Mouse (Mus musculus) neutrophil, adult 5-6 weeks (primary cell): ENCODE data around the gene Lipn. TPM values are rescaled to one million over a fixed set of nuclear protein-coding genes. Genes with fewer than 3 reads are reported as not detected.

Source experiments
- ATAC-seq: fragments of 151-379, 151-347 bp; 2 replicates; pipeline ENCODE4 v1.8.0; 2017; ENCODE audit warnings: mild to moderate bottlenecking, moderate TSS enrichment; ENCODE audit not compliant: insufficient number of reproducible peaks, poor library complexity, low FRiP score, severe bottlenecking; ENCODE audit errors: extremely low read depth
- total RNA-seq: library from RNA; stranded (forward); fragments of 200-1000 nt; gene quantifications from 2 replicates; pipeline ENCODE4 v1.2.3, GENCODE M21; 2017

Gene Lipn
- total RNA-seq, 1 experiment from 2014 or later = not detected

DNA sequence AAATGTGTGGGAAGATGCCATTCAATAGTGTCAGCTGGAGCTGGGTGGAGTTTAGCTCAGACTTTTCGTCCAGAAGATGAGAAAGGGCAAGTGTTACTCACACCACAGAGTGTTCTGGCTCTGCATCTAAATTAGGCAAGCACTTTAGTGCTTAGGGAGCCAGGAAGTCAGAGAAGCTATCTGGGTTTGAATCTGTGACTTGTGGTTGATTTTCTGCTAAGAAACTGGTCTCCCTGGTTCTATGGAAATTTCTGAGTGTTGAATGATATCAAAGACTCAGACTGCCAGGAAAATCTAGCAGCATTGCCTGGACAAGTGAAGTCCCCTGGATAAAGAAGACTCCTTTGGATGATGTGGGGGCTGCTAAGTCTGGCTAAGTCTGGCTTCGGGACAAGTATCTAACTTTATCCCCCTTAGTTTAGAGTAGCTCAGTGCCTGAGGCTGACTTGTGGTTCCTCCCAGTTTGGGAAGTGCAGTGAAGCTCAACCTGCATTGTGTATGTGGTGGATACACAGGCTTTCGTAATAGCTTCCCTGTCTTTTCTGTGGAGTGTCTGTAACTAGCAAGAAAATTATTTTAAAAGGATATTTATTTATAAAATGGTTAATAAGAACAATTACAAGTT is 53.1 kb downstream of the Lipn start:
- no peak for ATAC-seq

Other genes with a start within 250 kb of the Lipn start
- gene Lipf, start 106.2 kb upstream of the Lipn start, total RNA-seq = not detected in 2 replicates
- gene Lipk, start 59.1 kb upstream of the Lipn start, total RNA-seq = not detected in 2 replicates
- gene Lipm, start 33.6 kb downstream of the Lipn start, total RNA-seq = 0.37 TPM in 1 of 2 replicates, not detected in the other
- 9.3 and 10.5 TPM in 2 replicates for gene Ankrd22, start 98.7 kb downstream of the Lipn start, total RNA-seq
- 35.0 and 39.2 TPM in 2 replicates for gene Stambpl1, start 124.9 kb downstream of the Lipn start, total RNA-seq
- 17.7 and 18.4 TPM in 2 replicates for gene Acta2, start 188.2 kb downstream of the Lipn start, total RNA-seq
- 63.4 and 64.6 TPM in 2 replicates for gene Fas, start 223.3 kb downstream of the Lipn start, total RNA-seq